Mouse (Mus musculus) intestine, embryonic 14.5 days (tissue): Measurements from ENCODE around the gene Lbr. TPM values are rescaled to one million over a fixed set of nuclear protein-coding genes. Genes with fewer than 3 reads are reported as not detected.
"Not testable (repeated sequence)": the region's sequence is repeated elsewhere in the genome, so short reads cannot be mapped to it uniquely, and the experiment has no call there.

Experiments used
- ATAC-seq: fragments of 200-750 bp; cut with Nextera tagmentation; replicated peaks from 2 replicates; pipeline ENCODE4 v1.8.0; 2017; ENCODE audit warnings: low read depth, moderate number of reproducible peaks, moderate TSS enrichment, moderate library complexity; ENCODE audit not compliant: low FRiP score, low TSS enrichment
- DNase-seq: peaks from one replicate; pipeline ENCODE4 v3.0.0-alpha.2; 2018; ENCODE audit warnings: low spot score
- H3K27ac ChIP-seq: fragments of 300-500 bp; sonication (generic); 2 replicates; pipeline ENCODE4 v1.5.1; 2014; ENCODE audit warnings: low read depth, mild to moderate bottlenecking, control low read depth
- H3K27me3 ChIP-seq: fragments of 300-500 bp; sonication (generic); replicated peaks from 2 replicates; pipeline ENCODE4 v1.6.1; 2014; ENCODE audit warnings: low read length, control low read depth; ENCODE audit not compliant: control insufficient read depth, insufficient read depth
- H3K36me3 ChIP-seq: fragments of 300-500 bp; sonication (generic); 2 replicates; pipeline ENCODE4 v1.6.1; 2014; ENCODE audit warnings: low read length, control low read depth; ENCODE audit not compliant: control insufficient read depth, insufficient read depth
- H3K4me1 ChIP-seq: fragments of 300-500 bp; sonication (generic); replicated peaks from 2 replicates; pipeline ENCODE4 v1.6.1; 2014; ENCODE audit warnings: low read length, control low read depth, mixed read lengths; ENCODE audit not compliant: control insufficient read depth, insufficient read depth
- H3K4me2 ChIP-seq: fragments of 300-500 bp; sonication (generic); 2 replicates; pipeline ENCODE4 v1.6.1; 2014; ENCODE audit warnings: low read length
- H3K4me3 ChIP-seq: fragments of 300-500 bp; sonication (generic); 2 replicates; pipeline ENCODE4 v1.5.1; 2014; ENCODE audit warnings: low read depth, low read length, control low read depth, mixed read lengths
- H3K9ac ChIP-seq: fragments of 300-500 bp; sonication (generic); 2 replicates; pipeline ENCODE4 v1.6.1; 2014; ENCODE audit warnings: mild to moderate bottlenecking, low read length
- H3K9me3 ChIP-seq: fragments of 300-500 bp; sonication (generic); 2 replicates; pipeline ENCODE4 v1.6.1; 2016; ENCODE audit warnings: low read length, control low read depth; ENCODE audit not compliant: control insufficient read depth
- WGBS: fragments of 180-500 bp; shearing (Covaris S2); extraction: QIAGEN DNeasy Blood & Tissue Kit; methylation state at CpG from one replicate; pipeline ENCODE4 v1.1.7; 2014; 5-methylcytosine and 5-hydroxymethylcytosine counted together
- polyA plus RNA-seq: library from polyadenylated mRNA; unstranded; fragments of >200 nt; fragmentation: Nextera tagmentation; extraction: Ambion mirVana; gene quantifications from 2 replicates; pipeline ENCODE4 v1.2.1, GENCODE M21; 2014

The Lbr gene
- polyA plus RNA-seq, 1 experiment from 2014 or later: 157 TPM

DNA sequence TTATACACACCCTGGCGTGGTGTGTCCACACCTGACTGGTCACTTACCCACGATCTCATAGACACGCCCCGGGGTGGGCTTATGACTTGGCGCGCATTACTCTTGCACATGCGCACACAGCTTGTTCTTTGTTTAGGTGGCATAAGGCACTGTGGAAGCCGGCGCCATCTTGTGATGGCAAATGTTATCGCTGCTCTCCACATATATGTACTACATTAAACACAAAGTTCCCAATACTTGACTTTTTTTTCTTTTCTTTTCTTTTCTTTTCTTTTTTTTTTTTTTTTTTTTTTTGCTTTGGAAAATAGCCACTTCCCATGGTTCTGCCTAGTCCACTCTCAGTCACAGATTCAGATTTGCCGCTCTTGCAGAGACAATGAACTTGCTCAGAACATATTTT lies 60.2 kb downstream of the Lbr start:
- H3K9ac ChIP-seq, H3K27ac ChIP-seq, H3K27me3 ChIP-seq, DNase-seq, H3K4me2 ChIP-seq, H3K4me3 ChIP-seq, H3K36me3 ChIP-seq, H3K4me1 ChIP-seq, H3K9me3 ChIP-seq, ATAC-seq: not testable (repeated sequence)
- 96% methylated on average over 11 of the region's 11 CpGs for WGBS

DNA sequence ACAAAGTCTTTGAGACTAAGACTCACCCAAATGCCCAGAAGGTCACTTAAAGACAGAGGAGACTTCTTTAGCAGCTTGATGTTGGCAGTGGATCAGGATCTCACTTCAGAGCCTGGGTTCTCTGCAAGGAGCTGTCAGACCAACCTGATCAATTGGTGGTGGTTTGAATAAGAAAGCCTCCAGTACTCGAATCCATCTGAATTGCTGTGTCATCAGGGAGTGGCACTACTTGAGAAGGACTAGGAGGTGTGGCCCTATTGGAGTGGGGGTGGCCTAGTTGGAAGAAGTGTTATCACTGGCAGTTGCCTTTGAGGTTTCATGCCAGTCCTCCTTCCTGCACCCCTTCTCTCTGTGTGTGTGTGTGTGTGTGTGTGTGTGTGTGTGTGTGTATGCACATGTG lies 66.3 kb downstream of the Lbr start:
- H3K4me3 ChIP-seq: no peak overlapping the region
- no peaks in the 10 kb centered on the region for H3K36me3 ChIP-seq
- H3K9ac ChIP-seq: no peak overlapping the region
- H3K9me3 ChIP-seq: no peaks in the 10 kb centered on the region
- H3K27me3 ChIP-seq: no peaks in the 10 kb centered on the region
- no peak for ATAC-seq
- no peaks in the 10 kb centered on the region for H3K4me1 ChIP-seq
- WGBS: 65% methylated on average over 1 of the region's 1 CpGs
- no peak for DNase-seq
- H3K4me2 ChIP-seq: no peak overlapping the region
- no peak overlapping the region for H3K27ac ChIP-seq

DNA sequence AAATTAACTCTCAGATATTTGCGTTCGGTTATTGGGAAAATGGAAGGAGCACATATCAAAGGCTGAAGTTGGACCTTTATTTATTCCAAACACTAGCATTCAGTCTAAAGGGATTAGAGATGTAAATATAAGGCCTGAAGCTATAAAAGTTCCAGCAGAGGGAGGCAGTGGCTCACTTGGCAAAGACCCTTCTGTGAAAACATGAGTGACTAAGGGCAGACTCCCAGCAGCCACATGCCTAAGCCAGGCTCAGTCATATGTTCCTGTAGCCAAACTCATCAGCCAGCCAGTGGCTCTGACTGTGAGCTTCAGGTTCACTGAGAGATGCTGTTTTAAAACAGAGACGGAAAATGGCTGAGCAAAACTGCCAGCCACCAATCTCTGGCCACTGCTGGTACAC lies 71.0 kb downstream of the Lbr start:
- Histone ChIP-seq H3K9me3 (no peaks in the 10 kb centered on the region), H3K27ac (no peak overlapping the region), H3K4me2 (no peak overlapping the region), H3K9ac (no peak overlapping the region), H3K27me3 (no peaks in the 10 kb centered on the region), H3K4me1 (no peaks in the 10 kb centered on the region), H3K4me3 (no peak overlapping the region), H3K36me3 (no peaks in the 10 kb centered on the region)
- no peak for ATAC-seq
- WGBS: 94% methylated on average over 3 of the region's 3 CpGs
- no peak for DNase-seq

DNA sequence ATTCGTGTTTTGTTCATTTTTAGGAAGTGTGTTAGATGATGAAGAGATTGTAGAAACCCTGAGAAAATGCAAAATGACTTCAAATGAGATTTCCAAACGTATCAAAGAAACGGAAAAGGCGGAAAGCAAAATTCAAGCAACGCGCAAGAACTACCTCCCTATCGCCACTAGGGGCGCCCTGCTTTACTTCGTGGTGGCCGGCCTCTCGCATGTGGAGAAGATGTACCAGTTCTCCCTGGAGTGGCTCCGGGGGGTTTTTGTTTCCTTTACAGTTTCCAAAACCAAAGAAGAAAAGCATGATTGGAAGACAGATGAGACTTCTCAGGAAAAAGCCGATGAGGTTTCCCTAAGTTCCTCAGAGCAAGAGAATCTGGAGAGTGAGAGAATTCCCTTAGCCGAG lies 73.5 kb downstream of the Lbr start:
- no peaks in the 10 kb centered on the region for H3K36me3 ChIP-seq
- no peak for ATAC-seq
- no peak overlapping the region for H3K4me3 ChIP-seq
- no peak overlapping the region for H3K27ac ChIP-seq
- no peaks in the 10 kb centered on the region for H3K4me1 ChIP-seq
- no peak for DNase-seq
- no peak overlapping the region for H3K4me2 ChIP-seq
- H3K9me3 ChIP-seq: no peaks in the 10 kb centered on the region
- H3K27me3 ChIP-seq: no peaks in the 10 kb centered on the region
- no peak overlapping the region for H3K9ac ChIP-seq
- 58% methylated on average over 14 of the region's 14 CpGs for WGBS

Other genes starting within 250 kb of the Lbr start
- gene Enah, start 176.9 kb upstream of the Lbr start, polyA plus RNA-seq: 24.4 and 24.9 TPM in 2 replicates